Mouse (Mus musculus): ENCODE measurements at regions not wholly inside any gene's neighbourhood (a gene's known extent, or its start where the extent isn't known, plus 50 kb on each side); places are given as distances from the start of the nearest gene placed in this dataset.

- TF ChIP-seq CTCF (IDR thresholded peaks at IDR 0.05; ENCODE audit: low read depth) (no peak), EP300 (IDR thresholded peaks at IDR 0.05; ENCODE audit: low read depth) (no peak)
Observed at GRCm38 (mm10) chr8:17948053-17948834, 1029.8 kb downstream of the Defb40 start.
